Mouse (Mus musculus): Measurements from ENCODE around the gene 1110059E24Rik. TPM values are rescaled to one million over a fixed set of nuclear protein-coding genes. Genes with fewer than 3 reads are reported as not detected.
"Not testable (repeated sequence)": the region's sequence is repeated elsewhere in the genome, so short reads cannot be mapped to it uniquely, and the experiment has no call there.

Gene 1110059E24Rik
- 10 to 100 TPM; 22.4 to 23.6 TPM for total RNA-seq (2021)

GRCm38 (mm10) chr19:21652285-21653171 lies at the start of gene 1110059E24Rik:
TSS of gene 1110059E24Rik (minus strand) at chr19:21652976.
- DNase-seq = peak; percentile 97

- no peak for DNase-seq
Observed at GRCm38 (mm10) chr19:21680986-21681385, 28.2 kb upstream of the 1110059E24Rik start.

- DNase-seq = no peak
Observed at GRCm38 (mm10) chr19:21680091-21680490, 27.3 kb upstream of the 1110059E24Rik start.

GRCm38 (mm10) chr19:21674354-21675096 lies 21.7 kb upstream of the 1110059E24Rik start:
- DNase-seq = no peak

- no peak for DNase-seq
Observed at GRCm38 (mm10) chr19:21669650-21670049, 16.9 kb upstream of the 1110059E24Rik start.

- no peak for DNase-seq
Observed at GRCm38 (mm10) chr19:21663756-21664456, 11.1 kb upstream of the 1110059E24Rik start.

GRCm38 (mm10) chr19:21660734-21661133 lies 8.0 kb upstream of the 1110059E24Rik start:
- no peak for DNase-seq

- no peak for DNase-seq
Observed at GRCm38 (mm10) chr19:21654788-21655187, 2.0 kb upstream of the 1110059E24Rik start.

GRCm38 (mm10) chr19:21653172-21653981 lies 601 bp upstream of the 1110059E24Rik start, which contains the start of gene Abhd17b:
TSS of gene Abhd17b (plus strand) at chr19:21653185.
- peak; percentile 69 for DNase-seq

GRCm38 (mm10) chr19:21651664-21652063 lies 1.1 kb downstream of the 1110059E24Rik start:
- no peak for DNase-seq

GRCm38 (mm10) chr19:21646142-21646541 lies 6.6 kb downstream of the 1110059E24Rik start:
- no peak for DNase-seq

GRCm38 (mm10) chr19:21645301-21645700 lies 7.5 kb downstream of the 1110059E24Rik start:
- no peak for DNase-seq

GRCm38 (mm10) chr19:21643935-21644334 lies 8.8 kb downstream of the 1110059E24Rik start:
- no peak for DNase-seq

GRCm38 (mm10) chr19:21637672-21638071 lies 15.1 kb downstream of the 1110059E24Rik start:
- DNase-seq = no peak

GRCm38 (mm10) chr19:21636907-21637306 lies 15.9 kb downstream of the 1110059E24Rik start:
- DNase-seq = no peak

- no peak for DNase-seq
Observed at GRCm38 (mm10) chr19:21635406-21635805, 17.4 kb downstream of the 1110059E24Rik start.

GRCm38 (mm10) chr19:21630656-21631331 lies 22.0 kb downstream of the 1110059E24Rik start:
- no peak for DNase-seq

GRCm38 (mm10) chr19:21629501-21629900 lies 23.3 kb downstream of the 1110059E24Rik start:
- DNase-seq = no peak

GRCm38 (mm10) chr19:21629030-21629429 lies 23.7 kb downstream of the 1110059E24Rik start:
- DNase-seq = no peak

- not testable (repeated sequence) for DNase-seq
Observed at GRCm38 (mm10) chr19:21628440-21628839, 24.3 kb downstream of the 1110059E24Rik start.
